Mouse (Mus musculus) MEL (cell line): ENCODE results near the gene Smg5.

ENCODE experiments used
- CTCF ChIP-seq, 3 experiments: IDR thresholded peaks in 2 of 3; conservative IDR thresholded peaks in 1 of 3; 2 replicates each; pipeline ENCODE4 v1.5.1; 2011 to 2012; ENCODE audit warnings: low read length in 3 of 3, low read depth in 2 of 3, mild to moderate bottlenecking in 2 of 3, improper control_type of control experiment in 1 of 3, inconsistent platforms in 1 of 3, mixed read lengths in 1 of 3, moderate library complexity in 1 of 3; ENCODE audit not compliant: control insufficient read depth in 1 of 3, insufficient read depth in 1 of 3, poor library complexity in 1 of 3, severe bottlenecking in 1 of 3
- ZC3H11A ChIP-seq: IDR thresholded peaks from 2 replicates; pipeline ENCODE4 v1.6.1; 2012; ENCODE audit warnings: low read depth, mild to moderate bottlenecking, inconsistent platforms, low read length, improper control_type of control experiment

DNA sequence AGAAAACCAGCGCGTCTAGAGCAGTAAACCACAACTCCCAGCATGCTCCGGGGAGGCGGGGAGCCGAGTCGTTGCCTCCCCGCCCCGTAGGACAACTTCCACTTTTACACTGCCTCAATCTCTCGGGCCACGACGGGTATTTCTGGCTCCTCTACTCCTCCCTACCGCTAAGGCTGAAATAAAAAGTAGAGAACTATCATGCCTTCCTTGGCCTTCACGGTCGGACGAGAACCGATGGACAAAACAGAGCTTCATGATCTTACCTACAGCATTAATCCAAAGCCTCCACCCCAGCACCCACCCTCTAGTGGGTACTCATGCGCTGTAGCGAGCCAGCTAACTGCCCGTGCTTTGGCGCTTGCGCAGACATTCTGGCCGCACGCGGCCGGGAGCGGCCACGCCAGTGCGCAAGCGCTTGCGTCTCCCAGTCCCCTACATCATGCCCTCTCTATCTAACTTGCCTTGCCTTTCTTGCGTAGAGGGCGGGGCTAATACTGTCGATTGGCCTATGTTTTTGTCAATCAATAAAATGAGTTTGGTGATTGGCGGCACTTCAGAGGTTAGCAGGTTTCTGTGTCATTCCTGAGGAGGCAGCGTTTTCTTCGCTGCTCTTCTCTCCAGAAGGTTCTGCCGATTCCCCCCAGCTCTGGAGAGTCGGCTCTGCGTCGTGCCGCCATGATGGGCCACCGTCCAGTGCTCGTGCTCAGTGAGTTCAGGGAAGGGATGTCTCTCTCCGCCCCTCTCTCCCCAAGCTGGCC is 39.3 kb upstream of the Smg5 start, which contains the start of the genes Tsacc and Cct3:
- TF ChIP-seq ZC3H11A (no peak), CTCF (IDR thresholded peaks at IDR 0.05 in 2 of 3, conservative IDR thresholded peaks at IDR 0.05 in 1 of 3; ENCODE audit: control insufficient read depth in 1 of 3, insufficient read depth in 1 of 3, low read depth in 2 of 3, low read length in 3 of 3, poor library complexity in 1 of 3, severe bottlenecking in 1 of 3) (no peak)
